Mouse (Mus musculus): ENCODE measurements around the gene Smad3.

DNA sequence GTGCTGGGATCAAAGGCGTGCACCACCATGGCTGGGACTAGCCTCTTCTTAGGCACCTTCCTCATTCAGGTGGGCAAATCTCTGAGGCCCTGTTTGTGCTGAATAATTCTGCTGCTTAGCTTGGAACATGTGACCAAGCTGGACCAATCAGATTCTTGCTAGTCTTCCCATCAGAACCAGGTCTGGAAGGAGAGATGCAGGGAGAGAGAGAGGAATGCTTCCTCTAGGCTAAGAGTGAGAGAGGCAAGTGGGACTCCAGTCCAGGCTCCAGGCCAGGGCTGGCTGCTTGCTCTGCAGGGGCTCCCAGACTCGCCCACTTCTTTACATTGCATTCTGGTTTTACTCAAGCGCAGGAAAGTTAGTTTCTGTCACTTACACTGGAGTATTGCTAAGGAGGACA, 47.1 kb upstream of the Smad3 start:
- TF ChIP-seq BHLHE40 (IDR thresholded peaks at IDR 0.05; ENCODE audit: low read depth, low read length) (no peak), CTCF (conservative IDR thresholded peaks at IDR 0.05 in 1 of 2, IDR thresholded peaks at IDR 0.05 in 1 of 2; ENCODE audit: low read depth in 2 of 2, low read length in 2 of 2) (no peak), NRF1 (IDR thresholded peaks at IDR 0.05; ENCODE audit: low read depth, low read length) (no peak), HCFC1 (IDR thresholded peaks at IDR 0.05; ENCODE audit: low read depth, low read length) (no peak), MAX (IDR thresholded peaks at IDR 0.05; ENCODE audit: low read length) (no peak)

Data from CH12.LX (cell line).